Mouse (Mus musculus) heart, postnatal 25 days (tissue): ENCODE results near the gene 1700010I14Rik. TPM values are rescaled to one million over a fixed set of nuclear protein-coding genes. Genes with fewer than 3 reads are reported as not detected.

Source experiments
- DNase-seq: peaks from one replicate; pipeline ENCODE4 v3.0.0; 2022; ENCODE audit warnings: low spot score
- intact Hi-C: fragments of 180-260 bp; cut with DNase I; formaldehyde crosslinking; loops from one replicate; pipeline ENCODE4 v1.15.1; 2025
- total RNA-seq, 2 experiments: library from RNA; stranded (reverse); gene quantifications; 2 replicates each; pipeline ENCODE4 v1.2.3; 2021

The 1700010I14Rik gene
- under 1 TPM; 0.42 TPM for total RNA-seq

DNA sequence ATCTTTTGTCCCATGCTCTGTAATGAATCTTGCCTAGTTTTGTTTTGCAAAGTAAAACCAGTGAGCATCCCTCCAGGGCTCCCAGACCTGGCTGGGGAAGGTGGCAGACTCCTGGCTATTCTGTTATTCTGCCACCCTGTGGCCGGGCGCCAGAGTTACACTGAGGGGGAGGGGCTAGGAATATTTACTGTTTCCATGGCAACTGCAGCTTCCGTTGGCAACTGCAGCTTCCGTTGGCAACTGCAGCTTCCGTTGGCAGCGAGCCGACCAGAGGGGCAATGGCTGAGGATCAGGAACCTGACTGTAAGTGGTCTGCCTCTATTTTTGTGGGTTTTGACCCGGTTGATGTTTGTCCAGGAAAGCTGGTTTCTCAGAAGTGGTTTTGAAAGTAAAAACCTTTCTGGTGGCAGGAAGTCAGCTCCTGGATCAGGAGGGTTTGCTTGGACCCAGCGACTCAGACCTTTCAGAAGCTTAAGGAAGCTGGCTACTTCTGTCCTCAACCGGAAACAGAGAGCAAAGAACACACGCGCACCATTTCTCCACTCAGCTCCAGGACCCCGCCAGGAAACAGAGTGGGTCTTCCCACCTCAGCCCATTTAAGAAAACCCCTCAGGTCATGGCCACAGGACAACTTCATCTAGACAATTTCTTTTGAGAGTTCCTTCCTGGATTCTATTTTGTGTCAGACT is at the start of gene 1700010I14Rik:
1700010I14Rik (plus strand) TSS at position 215 of the 689 bp plus-strand sequence.
- peak; percentile 60 for DNase-seq
- intact Hi-C loops = no loop called here

GRCm38 (mm10) chr17:8951588-8951987 is 36.5 kb upstream of the 1700010I14Rik start:
- no peak for DNase-seq
- intact Hi-C loops = no loop called here

DNA sequence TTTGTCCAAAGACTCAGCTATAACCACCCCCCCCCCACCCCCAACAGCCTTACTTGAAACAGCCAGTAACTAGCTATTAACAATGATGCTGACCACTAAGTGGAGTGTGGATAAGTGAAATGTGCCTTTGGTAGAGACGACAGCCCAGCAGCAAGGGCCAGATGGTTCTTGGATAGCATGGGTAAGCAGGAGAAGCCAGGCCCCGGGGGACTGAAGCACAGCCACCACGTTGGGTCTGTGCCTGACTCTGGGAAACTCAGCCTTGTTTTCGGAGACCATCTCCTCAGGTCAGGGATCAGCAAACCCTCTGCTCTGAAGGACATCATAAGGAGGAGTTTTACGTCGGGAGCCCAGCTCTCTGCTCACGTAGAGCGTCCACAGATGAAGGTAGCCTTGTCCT is 35.2 kb upstream of the 1700010I14Rik start:
- no peak for DNase-seq
- intact Hi-C loops = no loop called here

- no peak for DNase-seq
- intact Hi-C loops = no loop called here
These were observed 30.0 kb upstream of the 1700010I14Rik start for GRCm38 (mm10) chr17:8958125-8958524.

- DNase-seq = no peak
- intact Hi-C loops = no loop called here
These were observed 27.7 kb upstream of the 1700010I14Rik start for GRCm38 (mm10) chr17:8960386-8960785.

- intact Hi-C loops = no loop called here
- DNase-seq = no peak
These were observed 27.0 kb upstream of the 1700010I14Rik start for GRCm38 (mm10) chr17:8961097-8961496.

GRCm38 (mm10) chr17:8961644-8962043 is 26.5 kb upstream of the 1700010I14Rik start:
- DNase-seq = no peak
- intact Hi-C loops = no loop called here

- intact Hi-C loops = no loop called here
These were observed 23.0 kb upstream of the 1700010I14Rik start for GRCm38 (mm10) chr17:8965177-8965576.

DNA sequence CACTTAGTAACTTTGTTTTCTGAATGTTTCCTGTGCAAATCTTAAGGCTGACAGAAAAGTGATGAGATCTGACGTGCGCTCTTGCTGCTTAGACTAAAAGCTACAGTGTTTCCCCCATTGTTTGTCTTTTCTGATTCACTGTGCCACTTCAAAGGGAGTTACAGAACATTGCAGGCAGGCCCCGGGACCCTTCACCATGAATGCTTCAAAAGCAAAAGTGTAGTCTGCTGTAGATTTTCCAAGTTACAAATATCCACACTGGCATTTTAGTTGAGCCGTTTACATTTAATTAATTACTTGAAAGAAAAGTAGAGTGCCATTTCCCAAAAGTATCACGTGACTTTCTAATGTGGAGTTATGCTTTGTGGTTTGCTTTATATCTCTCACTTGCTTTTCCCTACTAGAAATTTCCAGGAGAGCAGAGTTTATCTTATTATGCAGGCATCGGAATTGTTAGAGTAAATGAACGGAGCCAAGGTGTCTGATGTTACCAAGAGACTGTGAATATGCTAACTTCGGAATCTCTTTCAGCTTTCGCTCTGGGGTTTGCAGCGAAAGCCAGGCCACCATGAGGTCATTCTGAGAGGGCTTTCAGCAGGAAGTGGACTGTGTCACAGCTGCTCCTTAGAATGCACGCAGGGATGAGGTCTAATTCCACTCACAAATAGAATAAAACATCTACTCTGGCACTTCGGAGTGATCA is 15.8 kb upstream of the 1700010I14Rik start:
- no peak for DNase-seq

More at GRCm38 (mm10) chr17:8965177-8965576, 23.0 kb upstream of the 1700010I14Rik start:
- no peak for DNase-seq

DNA sequence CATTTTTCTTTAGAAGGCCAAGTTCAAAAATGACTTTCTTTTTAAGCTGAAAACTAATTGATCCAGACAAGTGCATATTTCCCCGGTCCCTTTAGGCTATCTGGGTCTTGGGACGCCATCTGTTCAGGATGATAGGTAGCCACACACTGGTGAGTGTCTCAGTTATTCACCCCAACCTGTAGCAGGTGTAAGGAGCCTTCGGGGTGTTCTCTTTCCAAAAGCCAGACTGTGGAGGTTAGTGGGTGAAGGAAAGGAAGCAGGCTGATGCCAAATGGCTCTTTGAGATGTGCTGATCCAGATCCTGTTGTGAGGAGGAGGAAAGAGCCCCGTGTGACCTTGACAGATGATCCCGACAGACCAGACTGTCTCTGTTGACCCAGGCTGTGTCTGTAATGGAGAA is 14.8 kb upstream of the 1700010I14Rik start:
- no peak for DNase-seq
- intact Hi-C loops = no loop called here

More for the DNA sequence above, 15.8 kb upstream of the 1700010I14Rik start:
- intact Hi-C loops = no loop called here

GRCm38 (mm10) chr17:8974423-8974822 is 13.7 kb upstream of the 1700010I14Rik start:
- DNase-seq = no peak
- intact Hi-C loops = no loop called here

DNA sequence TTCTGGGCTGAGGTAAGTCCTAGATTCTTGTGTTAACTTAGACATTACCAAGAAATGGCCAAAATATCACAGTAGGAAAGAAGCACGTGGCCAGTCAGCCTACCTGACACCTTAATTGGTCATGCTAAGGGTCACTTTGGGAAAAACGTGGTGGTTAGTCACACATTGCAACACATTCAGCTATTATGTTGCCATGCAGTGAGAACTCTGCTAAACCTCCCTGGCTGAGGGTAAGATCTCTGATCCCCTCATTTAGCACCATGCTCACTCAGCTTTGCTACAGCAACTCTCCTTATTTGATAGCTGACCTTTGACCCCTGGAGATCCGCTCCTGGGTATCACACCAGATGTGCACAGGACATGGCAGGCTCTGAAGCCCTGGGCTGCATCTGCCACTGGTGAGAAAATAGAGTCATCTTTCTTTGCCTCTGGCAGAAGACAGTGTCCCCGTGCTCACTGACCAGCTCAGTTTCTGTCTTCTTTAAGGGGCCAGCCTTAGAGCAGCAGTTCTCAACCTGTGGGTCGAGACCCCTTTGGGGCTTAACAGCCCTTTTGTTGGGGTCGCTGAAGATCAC is 13.2 kb upstream of the 1700010I14Rik start:
- no peak for DNase-seq
- intact Hi-C loops = no loop called here

GRCm38 (mm10) chr17:8976745-8977144 is 11.4 kb upstream of the 1700010I14Rik start:
- intact Hi-C loops = no loop called here
- DNase-seq = no peak

- DNase-seq = no peak
- intact Hi-C loops = no loop called here
These were observed 10.9 kb upstream of the 1700010I14Rik start for GRCm38 (mm10) chr17:8977271-8977670.

GRCm38 (mm10) chr17:8983576-8983975 is 4.6 kb upstream of the 1700010I14Rik start:
- DNase-seq = no peak

DNA sequence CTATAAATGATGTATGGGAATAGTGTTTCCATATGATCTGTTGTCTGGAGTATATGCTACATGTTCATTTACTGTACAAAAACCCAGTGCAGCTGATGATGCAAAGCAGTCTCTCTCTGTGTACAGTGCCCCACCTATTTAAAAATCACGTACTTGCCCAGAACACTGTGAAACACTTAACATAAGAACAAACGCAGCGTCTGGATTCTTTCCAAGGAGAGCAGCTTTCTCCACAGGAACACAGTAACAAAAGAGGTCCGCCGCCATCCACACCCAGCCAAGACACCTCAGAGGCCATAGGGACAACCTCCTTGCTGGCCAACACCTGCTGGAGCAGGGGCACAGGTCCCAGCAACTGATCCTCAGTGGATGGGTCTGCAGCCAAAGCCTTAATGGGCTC is 2.4 kb upstream of the 1700010I14Rik start:
- no peak for DNase-seq
- intact Hi-C loops = no loop called here

More at GRCm38 (mm10) chr17:8983576-8983975, 4.6 kb upstream of the 1700010I14Rik start:
- intact Hi-C loops = no loop called here

GRCm38 (mm10) chr17:8986551-8986950 is 1.6 kb upstream of the 1700010I14Rik start:
- intact Hi-C loops = no loop called here

GRCm38 (mm10) chr17:8987369-8987768 is 764 bp upstream of the 1700010I14Rik start:
- intact Hi-C loops = no loop called here
- DNase-seq = no peak

More at GRCm38 (mm10) chr17:8986551-8986950, 1.6 kb upstream of the 1700010I14Rik start:
- DNase-seq = no peak

DNA sequence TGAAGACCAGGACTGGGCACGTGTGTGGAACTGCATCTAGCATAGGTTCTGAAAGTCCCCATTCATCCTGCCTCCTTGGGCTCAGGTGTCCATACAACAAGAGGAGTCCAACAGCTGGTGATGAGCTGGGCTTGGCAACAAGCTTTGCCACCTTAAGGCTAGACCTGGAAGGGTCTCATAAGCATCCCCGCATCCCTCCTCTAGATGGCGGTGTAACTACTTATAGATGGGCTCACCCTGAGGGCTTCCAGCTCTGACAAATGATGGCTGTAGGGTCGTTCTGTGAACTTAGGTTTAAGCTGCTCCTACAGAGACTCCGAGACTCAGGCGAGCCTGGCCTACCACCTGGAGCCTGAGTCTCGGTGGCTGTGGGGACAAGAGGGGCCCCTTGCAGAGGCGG is 3.0 kb downstream of the 1700010I14Rik start:
- intact Hi-C loops = no loop called here
- no peak for DNase-seq

- no peak for DNase-seq
- intact Hi-C loops = no loop called here
These were observed 7.2 kb downstream of the 1700010I14Rik start for GRCm38 (mm10) chr17:8995344-8995743.

- intact Hi-C loops = no loop called here
- no peak for DNase-seq
These were observed 14.3 kb downstream of the 1700010I14Rik start for GRCm38 (mm10) chr17:9002438-9002837.
